Mouse (Mus musculus) adrenal gland, adult 2 months (tissue): ENCODE data around the gene Gm21860. TPM values are rescaled to one million over a fixed set of nuclear protein-coding genes. Genes with fewer than 3 reads are reported as not detected.

ENCODE experiments used
- polyA plus RNA-seq: library from polyadenylated mRNA; depleted of rRNA; stranded (reverse); fragments of >200 nt; gene quantifications from 2 replicates; pipeline ENCODE4 v1.2.3, GENCODE M21; 2012; rRNA removed
- total RNA-seq, 2 experiments: library from RNA; stranded (reverse); gene quantifications; 2 replicates each; pipeline ENCODE4 v1.2.3; 2021

Gene Gm21860
- total and polyA plus RNA-seq, 3 experiments, result not detected

Other genes starting within 250 kb of the Gm21860 start
- gene Gm47283, start 29.9 kb upstream of the Gm21860 start, total RNA-seq, result not detected
- gene Gm47283, start 29.9 kb upstream of the Gm21860 start, polyA plus RNA-seq, result not detected in 2 replicates
- not detected for gene Gm21748, start 84.4 kb upstream of the Gm21860 start, total RNA-seq
- not detected in 2 replicates for gene Gm21748, start 84.4 kb upstream of the Gm21860 start, polyA plus RNA-seq